Comparison of ENCODE assay signal across 25 mouse cellular contexts in genomic region chr15:103335040-103335439, GRCm38 (mm10). TPM values are rescaled to one million over a fixed set of nuclear protein-coding genes. Genes with fewer than 3 reads are reported as not detected.
DNase-seq lines count a peak whose midpoint lies in the region; ATAC-seq and TF ChIP-seq lines count a peak whose summit lies in the region.
"Had no signal": no experiment of that assay in that cellular context is flagged by ENCODE, and none has a peak within 500 bp of the region (broad histone marks: within the 10 kb centered on the region; RNA-seq: fewer than 3 reads in every experiment).

No protein-coding gene starts in this region.

- intact Hi-C loops in left cerebral cortex, adult 2 months (cut with DNase I) = loop anchor here (10.0 kb wide), 1 partner anchor 590 kb away; no protein-coding TSS in a partner anchor

- H3K27me3 ChIP-seq in midbrain, embryonic 12.5 days = peaks cover 32% of the 10 kb centered on the region
- H3K27me3 ChIP-seq: hindbrain, embryonic 15.5 days had no signal

- peaks cover 41% of the 10 kb centered on the region for H3K4me1 ChIP-seq in bone marrow macrophage, adult 2 months (ENCODE audit: control insufficient read depth, insufficient read depth, low read length)
- H3K4me1 ChIP-seq in cortical plate, adult 2 months (ENCODE audit: control insufficient read depth, insufficient read depth, low read length) = peaks cover 4% of the 10 kb centered on the region
- H3K4me1 ChIP-seq in midbrain, embryonic 12.5 days = peaks cover 49% of the 10 kb centered on the region

- no peak for DNase-seq in left cerebral cortex, adult 2 months (ENCODE audit: extremely low spot score in 1 of 2, low spot score in 2 of 2)
- no peak for DNase-seq in left cerebral cortex, adult 11 months (ENCODE audit: low spot score)
- DNase-seq in heart, adult 9 months (ENCODE audit: low spot score in 2 of 2) = no peak
- no peak for DNase-seq in heart, adult 8-10 months (ENCODE audit: low spot score)
- no peak for DNase-seq in left cerebral cortex, adult 8-10 months (ENCODE audit: low spot score in 2 of 2)
- DNase-seq: cerebellum, adult 8-10 months; gastrocnemius, postnatal 36 days; heart, postnatal 10 days; layer of hippocampus, postnatal 36 days; left cerebral cortex, postnatal 4 days; lung, embryonic 14.5 days; lung, postnatal 36 days; right cerebral cortex, postnatal 25 days; thymus, adult 2 months had no signal

- no peak overlapping the region for H3K4me3 ChIP-seq in left cerebral cortex, adult 2 months
- no peak overlapping the region for H3K4me3 ChIP-seq in bone marrow macrophage, adult 2 months (ENCODE audit: insufficient read depth, low read length)
- H3K4me3 ChIP-seq in cortical plate, adult 2 months (ENCODE audit: insufficient read depth, low read length) = no peak overlapping the region
- no peak overlapping the region for H3K4me3 ChIP-seq in midbrain, embryonic 12.5 days
- H3K4me3 ChIP-seq: forebrain, embryonic 12.5 days; hindbrain, embryonic 15.5 days; liver, embryonic 12.5 days; neural tube, embryonic 12.5 days; stomach, embryonic 15.5 days had no signal

- WGBS in midbrain, embryonic 12.5 days = 55% methylated on average over 3 of the region's 3 CpGs

- no peak overlapping the region for H3K9ac ChIP-seq in midbrain, embryonic 12.5 days (replicated peaks)
- H3K9ac ChIP-seq: hindbrain, embryonic 15.5 days; liver, embryonic 12.5 days; lung, embryonic 14.5 days; neural tube, embryonic 12.5 days; stomach, embryonic 15.5 days had no signal

- ATAC-seq in midbrain, embryonic 12.5 days (ENCODE audit: low FRiP score, low read depth) = no peak
- ATAC-seq: intestine, embryonic 16.5 days had no signal

- no peak overlapping the region for H3K4me2 ChIP-seq in midbrain, embryonic 12.5 days (replicated peaks)
- H3K4me2 ChIP-seq: forebrain, embryonic 12.5 days; heart, embryonic 11.5 days; hindbrain, embryonic 15.5 days; lung, embryonic 14.5 days; neural tube, embryonic 12.5 days; stomach, embryonic 15.5 days had no signal

- peak overlapping the region; percentile 68 for H3K27ac ChIP-seq in left cerebral cortex, adult 2 months
- H3K27ac ChIP-seq in bone marrow macrophage, adult 2 months (ENCODE audit: insufficient read depth, low read depth, low read length) = peak overlapping the region; percentile 97; the same call in 1 of the 2 replicates
- H3K27ac ChIP-seq in cortical plate, adult 2 months (ENCODE audit: insufficient read depth, low read length) = 0 out of 2 replicates have a peak overlapping the region, but pooled peaks have one; percentile 4
- peak overlapping the region; percentile 11; the same call in 1 of the 2 replicates for H3K27ac ChIP-seq in midbrain, embryonic 12.5 days (replicated peaks)
- H3K27ac ChIP-seq: hindbrain, embryonic 15.5 days; neural tube, embryonic 12.5 days; stomach, embryonic 15.5 days had no signal

- H3K36me3 ChIP-seq in midbrain, embryonic 12.5 days = no peaks in the 10 kb centered on the region
- H3K36me3 ChIP-seq: forebrain, embryonic 12.5 days; hindbrain, embryonic 15.5 days; neural tube, embryonic 12.5 days; stomach, embryonic 15.5 days had no signal

- no peaks in the 10 kb centered on the region for H3K9me3 ChIP-seq in midbrain, embryonic 12.5 days
- H3K9me3 ChIP-seq: forebrain, embryonic 12.5 days; hindbrain, embryonic 15.5 days; liver, embryonic 12.5 days; neural tube, embryonic 12.5 days; stomach, embryonic 15.5 days had no signal

- TF ChIP-seq CTCF in left cerebral cortex, adult 2 months (IDR thresholded peaks at IDR 0.05) = no peak
- no peak for TF ChIP-seq CTCF in bone marrow macrophage, adult 2 months (IDR thresholded peaks at IDR 0.05; ENCODE audit: low read depth, low read length)
- TF ChIP-seq CTCF in cortical plate, adult 2 months (IDR thresholded peaks at IDR 0.05; ENCODE audit: extremely low read depth, insufficient read depth, low read length) = no peak

- TF ChIP-seq POLR2A in bone marrow macrophage, adult 2 months (IDR thresholded peaks at IDR 0.05; ENCODE audit: borderline replicate concordance, low read depth, low read length) = no peak
- no peak for TF ChIP-seq POLR2A in cortical plate, adult 2 months (IDR thresholded peaks at IDR 0.05; ENCODE audit: extremely low read depth, insufficient read depth, low read length)

RNA-seq across cellular contexts. Expression of gene Zfp385a, which starts 4.9 kb away (rescaled TPM):
- total RNA-seq in left cerebral cortex, adult 2 months (2021) = 10 to 100 TPM; 66.1 to 77.5 TPM
- 73.0 and 86.1 TPM in 2 replicates for polyA plus RNA-seq in bone marrow macrophage, adult 2 months (2012; ENCODE audit: insufficient read depth, insufficient read length, missing spikeins)
- 42.3 and 45.2 TPM in 2 replicates for polyA plus RNA-seq in cortical plate, adult 2 months (2012; rRNA removed)
- polyA plus RNA-seq in midbrain, embryonic 12.5 days (2016; fragmentation: Nextera tagmentation; extraction: Ambion mirVana) = 19.6 and 20.8 TPM in 2 replicates
- total RNA-seq in heart, adult 8-10 months (2022) = 1 to 10 TPM; 6.7 to 9.5 (median 8.8) TPM
- total RNA-seq in left cerebral cortex, adult 8-10 months (2022) = 10 to 100 TPM; 60.6 to 78.6 (median 69.1) TPM

RNA-seq across cellular contexts. Expression of gene Gpr84, which starts 24.6 kb away (rescaled TPM):
- under 1 TPM; 0.40 to 0.66 TPM for total RNA-seq in left cerebral cortex, adult 2 months (2021)
- polyA plus RNA-seq in bone marrow macrophage, adult 2 months (2012; ENCODE audit: insufficient read depth, insufficient read length, missing spikeins) = 1.4 and 2.7 TPM in 2 replicates
- 0.98 and 1.2 TPM in 2 replicates for polyA plus RNA-seq in cortical plate, adult 2 months (2012; rRNA removed)
- polyA plus RNA-seq in midbrain, embryonic 12.5 days (2016; fragmentation: Nextera tagmentation; extraction: Ambion mirVana) = 0.10 and 0.20 TPM in 2 replicates
- not detected for total RNA-seq in heart, adult 8-10 months (2022)
- total RNA-seq in left cerebral cortex, adult 8-10 months (2022) = 1 to 10 TPM in 2 of 4 experiments, under 1 TPM in 2; 0.76 to 6.8 (median 2.8) TPM
- total RNA-seq: adrenal gland, adult 18-20 months; gastrocnemius, postnatal 36 days; heart, postnatal 10 days had no signal
- polyA plus RNA-seq: lung, embryonic 14.5 days had no signal

RNA-seq across cellular contexts. Expression of gene Itga5, which starts 31.5 kb away (rescaled TPM):
- total RNA-seq in left cerebral cortex, adult 2 months (2021) = 1 to 10 TPM; 2.6 to 3.0 TPM
- polyA plus RNA-seq in bone marrow macrophage, adult 2 months (2012; ENCODE audit: insufficient read depth, insufficient read length, missing spikeins) = 34.0 and 37.3 TPM in 2 replicates
- 2.4 and 3.8 TPM in 2 replicates for polyA plus RNA-seq in cortical plate, adult 2 months (2012; rRNA removed)
- polyA plus RNA-seq in midbrain, embryonic 12.5 days (2016; fragmentation: Nextera tagmentation; extraction: Ambion mirVana) = 19.0 and 21.2 TPM in 2 replicates
- 10 to 100 TPM; 27.8 to 40.2 (median 33.7) TPM for total RNA-seq in heart, adult 8-10 months (2022)
- 1 to 10 TPM; 5.7 to 7.2 (median 5.9) TPM for total RNA-seq in left cerebral cortex, adult 8-10 months (2022)

Comparison
In these comparisons a context has a peak if more than half of its experiments do, and no peak if none do; other contexts are left out.
1. H3K27ac ChIP-seq: peak in every context shown above with its lines; median percentile 97 in bone marrow macrophage, adult 2 months; 68 in left cerebral cortex, adult 2 months; 11 in midbrain, embryonic 12.5 days; 4 in cortical plate, adult 2 months.
2. RNA of gene Zfp385a, which starts 4.9 kb away (total RNA-seq): 66.1 to 77.5 TPM in left cerebral cortex, adult 2 months and 60.6 to 78.6 TPM in left cerebral cortex, adult 8-10 months; 6.7 to 9.5 TPM in heart, adult 8-10 months; every median in the first group is over 4 times any median in the second.